Mouse (Mus musculus) MEL (cell line): Measurements from ENCODE around the gene Kcnmb2. TPM values are rescaled to one million over a fixed set of nuclear protein-coding genes. Genes with fewer than 3 reads are reported as not detected.

ENCODE experiments used
- DNase-seq: peaks from one replicate; pipeline ENCODE4 v3.0.0; 2011; ENCODE audit warnings: low read depth, low spot score
- H3K27ac ChIP-seq: 2 replicates; pipeline ENCODE4 v1.5.1; 2012; ENCODE audit warnings: low read depth, mild to moderate bottlenecking, control low read depth, low read length, moderate library complexity; ENCODE audit not compliant: control insufficient read depth
- H3K27me3 ChIP-seq, 2 experiments: fragments of 150-350 bp in 1 of 2; sonication (generic) in 1 of 2; 2 replicates each; pipeline ENCODE4 v1.6.1; 2012; ENCODE audit warnings: low read length in 2 of 2, mild to moderate bottlenecking in 2 of 2, improper control_type of control experiment in 1 of 2, moderate library complexity in 1 of 2; ENCODE audit not compliant: insufficient read depth in 2 of 2, control insufficient read depth in 1 of 2
- H3K36me3 ChIP-seq, 2 experiments: 2 replicates each; pipeline ENCODE4 v1.6.1; 2012 to 2014; ENCODE audit warnings: low read length in 2 of 2, improper control_type of control experiment in 1 of 2, inconsistent platforms in 1 of 2, mild to moderate bottlenecking in 1 of 2; ENCODE audit not compliant: insufficient read depth in 2 of 2, control insufficient read depth in 1 of 2
- H3K4me1 ChIP-seq, 2 experiments: fragments of 150-350 bp in 1 of 2; sonication (generic) in 1 of 2; 2 replicates each; pipeline ENCODE4 v1.6.1; 2012; ENCODE audit warnings: low read length in 2 of 2, improper control_type of control experiment in 1 of 2, mild to moderate bottlenecking in 1 of 2; ENCODE audit not compliant: insufficient read depth in 2 of 2, control insufficient read depth in 1 of 2
- H3K4me3 ChIP-seq, 2 experiments: fragments of 150-350 bp in 1 of 2; sonication (generic) in 1 of 2; 2 replicates each; pipeline ENCODE4 v1.5.1; 2012; ENCODE audit warnings: low read depth in 2 of 2, low read length in 2 of 2, mild to moderate bottlenecking in 2 of 2, moderate library complexity in 2 of 2, control low read depth in 1 of 2, improper control_type of control experiment in 1 of 2; ENCODE audit not compliant: control insufficient read depth in 1 of 2, insufficient read depth in 1 of 2
- H3K79me2 ChIP-seq: 2 replicates; pipeline ENCODE4 v1.6.1; 2012; ENCODE audit warnings: mild to moderate bottlenecking, low read length, moderate library complexity; ENCODE audit not compliant: control insufficient read depth, poor library complexity, insufficient read depth
- H3K9ac ChIP-seq: 2 replicates; pipeline ENCODE4 v1.6.1; 2012; ENCODE audit warnings: low read depth, mild to moderate bottlenecking, control low read depth, low read length, moderate library complexity; ENCODE audit not compliant: control insufficient read depth, poor library complexity, severe bottlenecking
- H3K9me3 ChIP-seq: fragments of 150-350 bp; sonication (generic); replicated peaks from 2 replicates; pipeline ENCODE4 v1.6.1; 2012; ENCODE audit warnings: mild to moderate bottlenecking, low read length, improper control_type of control experiment, moderate library complexity; ENCODE audit not compliant: insufficient read depth
- CHD2 ChIP-seq: IDR thresholded peaks from 2 replicates; pipeline ENCODE4 v1.6.1; 2011; ENCODE audit warnings: low read length, improper control_type of control experiment
- CTCF ChIP-seq, 3 experiments: IDR thresholded peaks in 2 of 3; conservative IDR thresholded peaks in 1 of 3; 2 replicates each; pipeline ENCODE4 v1.5.1; 2011 to 2012; ENCODE audit warnings: low read length in 3 of 3, low read depth in 2 of 3, mild to moderate bottlenecking in 2 of 3, improper control_type of control experiment in 1 of 3, inconsistent platforms in 1 of 3, mixed read lengths in 1 of 3, moderate library complexity in 1 of 3; ENCODE audit not compliant: control insufficient read depth in 1 of 3, insufficient read depth in 1 of 3, poor library complexity in 1 of 3, severe bottlenecking in 1 of 3
- E2F4 ChIP-seq: IDR thresholded peaks from 2 replicates; pipeline ENCODE4 v1.6.1; 2011; ENCODE audit warnings: low read depth, low read length, improper control_type of control experiment, borderline replicate concordance
- ETS1 ChIP-seq: IDR thresholded peaks from 2 replicates; pipeline ENCODE4 v1.6.1; 2012; ENCODE audit warnings: low read depth, mild to moderate bottlenecking, inconsistent platforms, low read length, improper control_type of control experiment, moderate library complexity
- GATA1 ChIP-seq: IDR thresholded peaks from 2 replicates; pipeline ENCODE4 v1.6.1; 2011; ENCODE audit warnings: low read depth, low read length, improper control_type of control experiment
- JUND ChIP-seq: IDR thresholded peaks from 2 replicates; pipeline ENCODE4 v1.6.1; 2011; ENCODE audit warnings: low read depth, mild to moderate bottlenecking, improper control_type of control experiment, low read length
- MAX ChIP-seq: IDR thresholded peaks from 2 replicates; pipeline ENCODE4 v1.6.1; 2011; ENCODE audit warnings: low read length, improper control_type of control experiment
- MYB ChIP-seq: IDR thresholded peaks from 2 replicates; pipeline ENCODE4 v1.6.1; 2011; ENCODE audit warnings: mild to moderate bottlenecking, low read depth, low read length, improper control_type of control experiment
- MYC ChIP-seq: IDR thresholded peaks from 2 replicates; pipeline ENCODE4 v1.6.1; 2011; ENCODE audit warnings: low read depth, mild to moderate bottlenecking, low read length, improper control_type of control experiment, moderate library complexity
- POLR2AphosphoS2 ChIP-seq: IDR thresholded peaks from 2 replicates; pipeline ENCODE4 v1.6.1; 2011; ENCODE audit warnings: low read length, improper control_type of control experiment
- RAD21 ChIP-seq: IDR thresholded peaks from 2 replicates; pipeline ENCODE4 v1.6.1; 2011; ENCODE audit warnings: mild to moderate bottlenecking, low read depth, low read length, improper control_type of control experiment
- RCOR1 ChIP-seq: IDR thresholded peaks from 2 replicates; pipeline ENCODE4 v1.6.1; 2012; ENCODE audit warnings: low read depth, mild to moderate bottlenecking, inconsistent platforms, low read length, improper control_type of control experiment
- TBP ChIP-seq: IDR thresholded peaks from 2 replicates; pipeline ENCODE4 v1.8.0; 2011; ENCODE audit warnings: low read depth, low read length, improper control_type of control experiment
- TCF12 ChIP-seq: IDR thresholded peaks from 2 replicates; pipeline ENCODE4 v1.6.1; 2014; ENCODE audit warnings: low read depth, mild to moderate bottlenecking, inconsistent platforms, low read length, improper control_type of control experiment, moderate library complexity
- USF1 ChIP-seq: IDR thresholded peaks from 2 replicates; pipeline ENCODE4 v1.6.1; 2014; ENCODE audit warnings: low read depth, mild to moderate bottlenecking, inconsistent platforms, low read length, improper control_type of control experiment, moderate library complexity
- ZMIZ1 ChIP-seq: IDR thresholded peaks from 2 replicates; pipeline ENCODE4 v1.6.1; 2012; ENCODE audit warnings: low read depth, mild to moderate bottlenecking, inconsistent platforms, low read length, improper control_type of control experiment, moderate library complexity
- polyA plus RNA-seq, 2 experiments: library from polyadenylated mRNA; stranded (reverse) in 1 of 2; unstranded in 1 of 2; fragments of >175 nt in 1 of 2; fragments of >200 nt in 1 of 2; gene quantifications; 2 replicates each; pipeline versions ENCODE4 v1.2.1 to v1.2.4; 2012; ENCODE audit warnings: low replicate concordance in 2 of 2, low read depth in 1 of 2; ENCODE audit not compliant: insufficient read length in 2 of 2, insufficient read depth in 1 of 2, missing spikeins in 1 of 2
- total RNA-seq: library from RNA; depleted of rRNA; stranded (reverse); fragments of 300-350 nt; gene quantifications from 2 replicates; pipeline ENCODE4 v1.2.3, GENCODE M21; 2012

Gene Kcnmb2
- total and polyA plus RNA-seq, 3 experiments: not detected

DNA sequence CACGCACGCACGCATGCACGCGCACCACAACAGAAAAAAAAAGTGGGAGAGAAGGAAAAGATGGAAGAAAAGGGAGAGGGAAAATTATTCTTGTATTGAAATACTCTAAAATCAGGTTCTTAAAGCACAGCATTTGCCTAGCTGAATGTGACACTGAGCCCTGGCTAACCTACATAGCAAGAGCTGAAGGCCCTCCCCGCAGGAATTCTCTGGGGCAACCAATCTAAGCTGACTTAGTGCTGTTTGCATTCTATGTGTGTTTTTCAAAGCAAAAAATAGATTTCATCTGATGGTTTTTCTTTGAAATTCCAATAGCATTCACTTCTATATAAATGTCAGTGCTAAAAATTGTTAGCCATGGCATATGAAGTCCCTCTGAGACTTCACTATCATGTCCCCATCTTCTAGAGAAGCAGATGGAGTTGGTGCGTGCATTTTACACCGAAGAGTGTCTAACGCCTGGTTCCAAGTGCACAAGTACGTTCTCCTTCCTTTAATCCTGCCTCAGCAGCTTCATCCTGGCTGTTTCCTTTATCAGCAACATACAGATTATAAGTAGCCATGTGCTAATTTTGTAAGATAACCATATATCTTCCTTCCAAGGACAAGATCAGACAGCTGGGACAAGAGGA, 151.4 kb downstream of the Kcnmb2 start:
- no peaks in the 10 kb centered on the region for H3K4me1 ChIP-seq
- no peaks in the 10 kb centered on the region for H3K27me3 ChIP-seq
- no peak overlapping the region for H3K9ac ChIP-seq
- H3K9me3 ChIP-seq: no peaks in the 10 kb centered on the region
- no peaks in the 10 kb centered on the region for H3K36me3 ChIP-seq
- DNase-seq: no peak
- H3K79me2 ChIP-seq: no peaks in the 10 kb centered on the region
- H3K27ac ChIP-seq: no peak overlapping the region
- no peak for TF ChIP-seq ETS1
- no peak for TF ChIP-seq CHD2
- no peak for TF ChIP-seq GATA1
- TF ChIP-seq MYC: no peak
- no peak for TF ChIP-seq MAX
- no peak for TF ChIP-seq USF1
- no peak for TF ChIP-seq JUND
- TF ChIP-seq TCF12: no peak
- TF ChIP-seq MYB: no peak
- no peak for TF ChIP-seq TBP
- no peak for TF ChIP-seq CTCF (IDR thresholded peaks at IDR 0.05 in 2 of 3, conservative IDR thresholded peaks at IDR 0.05 in 1 of 3; ENCODE audit: control insufficient read depth in 1 of 3, insufficient read depth in 1 of 3, low read depth in 2 of 3, low read length in 3 of 3, poor library complexity in 1 of 3, severe bottlenecking in 1 of 3)
- TF ChIP-seq, all 39 proteins: peak for 0
- no peak overlapping the region for H3K4me3 ChIP-seq

- TF ChIP-seq TCF12: no peak
- no peak for TF ChIP-seq POLR2AphosphoS2
- TF ChIP-seq, all 39 proteins: peak for 0
- Histone ChIP-seq H3K4me1 (no peaks in the 10 kb centered on the region), H3K9ac (no peak overlapping the region), H3K79me2 (no peaks in the 10 kb centered on the region), H3K9me3 (no peaks in the 10 kb centered on the region), H3K27ac (no peak overlapping the region), H3K36me3 (no peaks in the 10 kb centered on the region), H3K27me3 (no peaks in the 10 kb centered on the region), H3K4me3 (no peak overlapping the region)
- no peak for DNase-seq
Observed at GRCm38 (mm10) chr3:32059888-32060656, 157.8 kb downstream of the Kcnmb2 start.

GRCm38 (mm10) chr3:32062685-32063084, 160.4 kb downstream of the Kcnmb2 start:
- H3K9ac ChIP-seq: no peak overlapping the region
- H3K4me3 ChIP-seq: no peak overlapping the region
- H3K4me1 ChIP-seq: no peaks in the 10 kb centered on the region
- H3K27ac ChIP-seq: no peak overlapping the region
- no peaks in the 10 kb centered on the region for H3K79me2 ChIP-seq
- TF ChIP-seq TCF12 (no peak), RCOR1 (no peak), RAD21 (no peak), E2F4 (no peak), ZMIZ1 (no peak)
- TF ChIP-seq, all 39 proteins: peak for 0
- no peaks in the 10 kb centered on the region for H3K27me3 ChIP-seq
- no peaks in the 10 kb centered on the region for H3K9me3 ChIP-seq
- H3K36me3 ChIP-seq: no peaks in the 10 kb centered on the region
- DNase-seq: no peak
